Mouse (Mus musculus) small intestine, adult 2 months (tissue): ENCODE results near the gene Cep152. TPM values are rescaled to one million over a fixed set of nuclear protein-coding genes. Genes with fewer than 3 reads are reported as not detected.

Experiments
- H3K27ac ChIP-seq: fragments of 200-500 bp; 2 replicates; pipeline ENCODE4 v1.5.1; 2012; ENCODE audit warnings: low read depth, low read length, control low read depth, inconsistent platforms; ENCODE audit not compliant: insufficient read depth
- H3K27me3 ChIP-seq: fragments of 200-500 bp; 2 replicates; pipeline ENCODE4 v1.6.1; 2012; ENCODE audit warnings: mild to moderate bottlenecking, moderate library complexity, low read length, inconsistent platforms; ENCODE audit not compliant: control insufficient read depth, insufficient read depth
- H3K36me3 ChIP-seq: fragments of 200-500 bp; 2 replicates; pipeline ENCODE4 v1.6.1; 2012; ENCODE audit warnings: mild to moderate bottlenecking, low read length, control low read depth, inconsistent platforms; ENCODE audit not compliant: control insufficient read depth, insufficient read depth
- H3K4me1 ChIP-seq: fragments of 200-500 bp; 2 replicates; pipeline ENCODE4 v1.6.1; 2012; ENCODE audit warnings: low read length, inconsistent platforms, mixed read lengths; ENCODE audit not compliant: control insufficient read depth, insufficient read depth, insufficient read length
- H3K4me3 ChIP-seq: fragments of 200-500 bp; 2 replicates; pipeline ENCODE4 v1.5.1; 2012; ENCODE audit warnings: low read depth, mild to moderate bottlenecking, control low read depth, inconsistent platforms, low read length, moderate library complexity
- CTCF ChIP-seq: fragments of 200-500 bp; IDR thresholded peaks from 2 replicates; pipeline ENCODE4 v1.5.1; 2012; ENCODE audit warnings: low read depth, mild to moderate bottlenecking, control low read depth, inconsistent platforms, low read length, moderate library complexity, mixed read lengths; ENCODE audit not compliant: insufficient replicate concordance, insufficient read length; ENCODE audit errors: extremely low read depth
- POLR2A ChIP-seq: fragments of 200-500 bp; IDR thresholded peaks from 2 replicates; pipeline ENCODE4 v1.6.1; 2012; ENCODE audit warnings: low read depth, mild to moderate bottlenecking, control low read depth, inconsistent platforms, low read length, moderate library complexity
- WGBS: fragments of 180-500 bp; shearing (Covaris S2); methylation state at CpG from one replicate; pipeline ENCODE4 v1.1.7; 2018; 5-methylcytosine and 5-hydroxymethylcytosine counted together
- polyA plus RNA-seq: library from polyadenylated mRNA; depleted of rRNA; stranded (reverse); fragments of >200 nt; gene quantifications from 2 replicates; pipeline ENCODE4 v1.2.3, GENCODE M21; 2012

Cep152 gene
- polyA plus RNA-seq, 1 experiment = 0.82 TPM

DNA sequence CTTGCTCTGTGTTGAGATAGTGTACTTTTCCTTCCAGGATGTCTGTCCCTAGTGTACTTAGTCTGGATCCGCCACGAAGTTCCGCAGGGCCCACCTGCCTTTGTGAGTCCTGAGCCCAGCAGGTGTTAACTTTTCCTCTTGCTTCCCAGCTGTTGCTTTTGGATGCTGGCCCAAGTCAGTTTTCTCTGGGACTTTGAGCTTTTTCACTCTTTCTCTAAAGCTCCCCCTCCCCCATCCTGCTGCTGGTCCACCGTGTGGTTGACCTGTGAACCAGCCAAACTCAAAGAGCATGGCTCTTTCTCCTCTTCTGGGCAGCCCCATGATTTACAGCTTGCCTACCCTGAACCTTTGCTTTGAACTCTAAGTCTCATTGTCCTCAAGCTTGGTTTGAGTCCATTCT is 1.6 kb upstream of the Cep152 start:
- WGBS = 37% methylated on average over 4 of the region's 4 CpGs
- Histone ChIP-seq H3K27me3 (no peaks in the 10 kb centered on the region), H3K4me3 (no peak overlapping the region)

DNA sequence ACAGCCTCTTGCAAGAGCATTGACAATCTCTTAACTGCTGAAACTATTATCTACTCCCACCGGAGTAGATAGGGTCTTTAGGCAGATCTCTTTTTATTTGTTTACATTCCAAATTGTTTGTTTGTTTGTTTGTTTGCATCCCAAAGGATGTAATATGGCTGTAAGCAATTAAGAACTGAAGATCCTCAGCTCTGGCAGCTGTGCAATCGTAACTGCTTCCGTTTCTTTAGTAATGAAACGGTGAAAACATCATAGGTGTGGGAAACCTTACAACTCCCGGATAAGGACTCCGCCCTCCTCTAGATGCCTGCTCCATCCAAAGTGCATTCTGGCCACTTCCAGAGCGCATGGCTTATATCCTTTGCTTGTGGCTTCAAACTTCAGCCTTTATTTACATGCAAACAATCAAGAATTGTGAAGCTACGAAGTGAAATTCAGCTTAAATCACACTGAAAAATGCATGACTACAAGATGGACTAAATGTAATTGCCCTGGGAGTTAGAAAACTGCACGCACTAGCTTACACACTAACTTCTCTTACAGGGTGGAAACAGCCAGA is 707 bp downstream of the Cep152 start:
- Histone ChIP-seq H3K27ac (no peak overlapping the region), H3K27me3 (no peaks in the 10 kb centered on the region), H3K4me1 (no peaks in the 10 kb centered on the region; the same call in 1 of the 2 replicates), H3K36me3 (peaks cover 6% of the 10 kb centered on the region), H3K4me3 (peak overlapping the region; percentile 89; the same call in 1 of the 2 replicates)
- 2% methylated on average over 9 of the region's 9 CpGs for WGBS
- TF ChIP-seq POLR2A (no peak), CTCF (no peak)

More for the DNA sequence above, 1.6 kb upstream of the Cep152 start:
- H3K36me3 ChIP-seq = no peaks in the 10 kb centered on the region
- no peaks in the 10 kb centered on the region; the same call in 1 of the 2 replicates for H3K4me1 ChIP-seq
- H3K27ac ChIP-seq = no peak overlapping the region
- no peak for TF ChIP-seq CTCF

DNA sequence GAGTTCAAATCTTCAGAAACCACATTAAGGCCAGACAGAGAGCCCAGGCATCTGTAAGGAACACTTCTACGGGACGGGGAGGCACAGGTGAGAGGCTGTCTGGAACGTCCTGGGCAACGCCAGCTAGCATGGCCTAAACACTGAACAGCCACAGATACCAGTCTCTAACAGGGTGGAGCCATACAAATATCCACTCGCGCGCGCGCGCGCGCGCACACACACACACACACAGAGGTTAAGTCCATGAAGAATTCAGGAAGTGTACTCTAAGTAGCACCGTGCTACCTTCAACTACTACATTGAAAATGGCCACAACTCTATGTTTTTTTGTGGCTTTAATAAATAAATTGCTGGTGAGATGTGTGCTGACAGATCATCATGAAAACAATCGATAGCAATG is 1.7 kb downstream of the Cep152 start:
- no peak overlapping the region for H3K4me3 ChIP-seq
- TF ChIP-seq POLR2A (no peak), CTCF (no peak)
- WGBS = 90% methylated on average over 15 of the region's 15 CpGs

DNA sequence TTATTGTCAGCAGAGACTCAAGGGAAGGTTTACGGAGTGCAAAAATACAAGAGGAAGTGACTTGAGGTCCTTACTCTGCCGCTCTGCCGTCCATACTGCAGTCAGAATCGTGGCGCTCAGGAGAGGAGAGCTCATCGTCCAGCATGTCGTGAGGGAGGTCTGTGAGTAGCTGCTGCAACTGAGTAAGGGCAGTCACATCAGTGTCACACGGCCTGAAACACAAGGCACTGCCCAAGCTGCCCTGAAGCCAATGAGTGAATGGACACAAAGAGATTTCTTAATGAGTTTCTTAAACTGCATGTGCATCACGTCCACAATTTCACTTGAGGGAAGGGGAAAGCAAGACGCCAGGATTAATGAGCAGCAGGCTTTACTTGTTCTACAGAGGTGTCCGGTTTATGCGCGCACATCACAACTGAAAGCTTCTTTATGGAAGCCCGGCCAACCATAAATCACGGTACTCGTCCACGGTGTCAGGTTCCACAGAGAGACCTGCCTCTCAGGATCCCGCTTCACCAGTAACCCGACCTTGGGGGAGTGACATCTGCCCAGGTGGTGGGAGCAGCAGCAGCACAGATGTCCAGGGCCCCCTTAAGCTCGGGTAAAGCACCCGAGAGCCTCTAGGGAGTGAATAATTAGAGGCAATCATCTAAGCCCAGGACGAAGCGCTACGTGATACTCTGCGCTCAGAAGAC is 4.6 kb downstream of the Cep152 start:
- H3K27me3 ChIP-seq = no peaks in the 10 kb centered on the region
- TF ChIP-seq CTCF (no peak), POLR2A (no peak)
- peaks cover 26% of the 10 kb centered on the region for H3K36me3 ChIP-seq
- no peaks in the 10 kb centered on the region; the same call in 1 of the 2 replicates for H3K4me1 ChIP-seq
- WGBS = 88% methylated on average over 25 of the region's 25 CpGs
- H3K4me3 ChIP-seq = no peak overlapping the region
- H3K27ac ChIP-seq = no peak overlapping the region

More for the DNA sequence above, 1.7 kb downstream of the Cep152 start:
- H3K4me1 ChIP-seq = no peaks in the 10 kb centered on the region; the same call in 1 of the 2 replicates
- H3K27me3 ChIP-seq = no peaks in the 10 kb centered on the region
- H3K36me3 ChIP-seq = peaks cover 12% of the 10 kb centered on the region
- no peak overlapping the region for H3K27ac ChIP-seq

DNA sequence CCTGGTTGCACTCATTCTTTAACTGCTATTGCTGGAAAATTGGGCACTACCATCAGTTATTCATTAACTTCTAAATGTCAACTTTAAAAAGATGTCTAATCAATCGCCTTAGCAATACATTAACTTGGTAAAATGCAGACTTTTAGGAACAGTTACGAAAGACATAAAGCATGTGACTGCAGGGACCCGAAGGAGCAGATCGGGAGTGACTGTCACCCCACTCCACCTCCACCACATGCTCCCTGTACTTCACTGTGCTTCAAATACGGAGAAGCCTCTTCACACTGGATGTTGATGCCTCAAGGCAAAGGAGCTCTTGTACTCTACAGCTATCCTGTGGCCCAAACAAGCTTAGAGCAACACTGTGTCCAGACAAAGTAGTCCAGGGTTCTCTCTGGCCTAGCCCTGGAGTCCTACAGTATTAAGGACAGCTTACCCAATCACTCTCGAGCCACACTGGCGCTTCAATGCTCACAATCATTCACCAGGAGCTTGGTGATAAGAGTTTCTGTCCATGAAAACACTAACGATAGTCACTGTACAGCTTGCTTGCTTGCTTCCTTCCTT is 9.0 kb downstream of the Cep152 start:
- Histone ChIP-seq H3K4me1 (no peaks in the 10 kb centered on the region), H3K27ac (no peak overlapping the region), H3K4me3 (no peak overlapping the region), H3K36me3 (peaks cover 44% of the 10 kb centered on the region), H3K27me3 (no peaks in the 10 kb centered on the region)
- no peak for TF ChIP-seq POLR2A
- no peak for TF ChIP-seq CTCF
- 39% methylated on average over 8 of the region's 8 CpGs for WGBS

DNA sequence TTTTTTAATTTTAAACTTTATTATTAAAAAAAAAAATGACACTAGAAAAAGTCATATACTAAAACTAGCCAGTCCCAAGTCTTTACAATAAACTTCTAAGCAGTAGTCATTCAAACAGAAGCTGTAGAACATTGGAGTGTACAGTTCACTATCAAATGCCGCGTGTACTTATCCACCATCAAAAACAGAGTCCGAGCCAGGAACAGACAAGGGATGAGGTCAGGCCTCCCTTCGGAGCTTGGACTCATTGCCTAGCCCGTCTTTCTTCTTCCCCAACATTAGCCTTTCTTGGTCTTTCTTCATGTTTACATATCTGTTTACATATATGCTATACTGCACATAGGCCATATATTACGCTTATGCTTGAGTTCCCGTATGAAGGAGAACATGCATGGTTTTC is 9.5 kb downstream of the Cep152 start:
- TF ChIP-seq POLR2A (no peak), CTCF (no peak)
- H3K36me3 ChIP-seq = peaks cover 46% of the 10 kb centered on the region
- no peaks in the 10 kb centered on the region for H3K27me3 ChIP-seq
- H3K4me3 ChIP-seq = no peak overlapping the region
- no peak overlapping the region for H3K27ac ChIP-seq
- WGBS = 77% methylated on average over 7 of the region's 7 CpGs
- no peaks in the 10 kb centered on the region for H3K4me1 ChIP-seq

DNA sequence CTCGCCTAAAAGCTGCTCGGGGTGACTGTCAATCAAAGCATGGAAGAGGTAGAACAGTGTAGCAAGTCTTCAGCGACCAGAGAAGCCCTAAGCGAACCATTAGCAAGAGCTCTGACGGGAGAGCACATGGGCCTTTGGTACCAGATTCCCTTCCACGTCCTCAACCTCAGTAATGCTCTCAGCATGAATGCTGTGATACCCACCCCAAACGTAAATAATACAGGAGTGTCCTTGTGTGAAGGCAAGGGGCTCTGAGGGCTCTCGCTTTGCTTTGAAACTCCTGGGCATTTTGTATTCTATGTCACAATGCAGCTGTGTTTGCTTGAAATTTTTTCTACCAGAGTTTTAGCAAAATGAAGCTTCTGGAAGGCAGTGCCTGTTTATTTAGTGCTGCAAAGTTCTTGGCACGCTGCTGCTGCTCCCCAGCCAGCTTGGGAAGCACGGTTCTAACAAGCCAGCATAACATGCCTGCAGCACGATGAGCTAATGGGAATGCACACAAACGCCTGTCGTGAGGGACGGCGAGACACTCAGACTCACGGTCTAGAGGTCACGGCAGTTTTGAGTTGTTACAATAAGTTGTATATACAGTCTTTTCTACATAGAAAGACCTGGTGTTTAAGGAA is 18.6 kb downstream of the Cep152 start:
- H3K27ac ChIP-seq = no peak overlapping the region; the same call in 1 of the 2 replicates
- no peak for TF ChIP-seq POLR2A
- no peak for TF ChIP-seq CTCF

More for the DNA sequence above, 18.6 kb downstream of the Cep152 start:
- H3K4me1 ChIP-seq = no peaks in the 10 kb centered on the region
- H3K27me3 ChIP-seq = no peaks in the 10 kb centered on the region
- no peak overlapping the region for H3K4me3 ChIP-seq
- WGBS = 77% methylated on average over 17 of the region's 17 CpGs
- peaks cover 21% of the 10 kb centered on the region for H3K36me3 ChIP-seq
